Mouse (Mus musculus): Measurements from ENCODE around the gene Plin3. TPM values are rescaled to one million over a fixed set of nuclear protein-coding genes. Genes with fewer than 3 reads are reported as not detected.

The Plin3 gene
- polyA plus RNA-seq, 1 experiment from 2014 or later = 65.2 TPM

DNA sequence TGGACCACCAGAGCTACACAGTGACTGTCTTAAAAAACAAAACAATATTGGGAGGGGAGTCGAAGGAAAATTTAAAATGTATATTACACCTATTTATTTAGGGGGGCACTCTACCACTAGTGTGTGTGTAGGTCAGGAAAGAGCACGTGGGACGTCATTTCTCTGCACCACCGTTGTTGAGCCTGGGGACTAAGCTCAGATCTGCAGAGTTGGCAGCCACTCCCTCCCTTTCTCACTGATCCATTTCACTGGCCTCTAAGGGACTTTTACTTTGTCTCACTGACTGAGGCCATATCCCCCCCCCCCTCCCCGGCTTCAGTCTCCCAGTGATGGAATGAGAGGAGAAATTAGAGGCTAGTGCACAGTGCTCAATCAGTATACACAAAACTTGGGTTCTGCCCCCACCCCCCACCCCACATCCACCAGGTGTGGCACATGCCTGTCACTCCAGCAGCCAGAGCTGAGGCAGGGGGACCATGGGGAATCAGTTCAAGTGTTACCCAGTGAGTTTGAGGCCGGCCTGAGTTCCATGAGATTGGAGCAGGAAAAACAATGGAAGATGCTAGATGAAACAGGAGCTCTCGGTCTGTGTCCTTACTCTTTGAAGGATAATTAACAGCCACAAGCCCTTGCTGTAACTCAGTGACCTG is 722 bp downstream of the Plin3 start:
- H3K9me3 ChIP-seq (ENCODE audit: control insufficient read depth, low read length) = no peaks in the 10 kb centered on the region
- no peak overlapping the region for H3K4me3 ChIP-seq (ENCODE audit: low read length)
- no peak overlapping the region for H3K4me2 ChIP-seq (replicated peaks; ENCODE audit: low read depth, low read length)
- peak overlapping the region; percentile 57; the same call in 1 of the 2 replicates for H3K9ac ChIP-seq (ENCODE audit: low read depth, low read length)
- H3K36me3 ChIP-seq (ENCODE audit: control insufficient read depth, insufficient read depth, low read length) = peaks cover under 1% of the 10 kb centered on the region; the same call in 1 of the 2 replicates
- peaks cover 28% of the 10 kb centered on the region for H3K4me1 ChIP-seq (ENCODE audit: control insufficient read depth, insufficient read depth, low read length)
- no peaks in the 10 kb centered on the region for H3K27me3 ChIP-seq (ENCODE audit: control insufficient read depth, insufficient read depth, low read length)
- peak overlapping the region; percentile 91 for H3K27ac ChIP-seq (ENCODE audit: low read depth, low read length)
- whole genome bisulfite sequencing = 28% methylated on average over 7 of the region's 7 CpGs
- ATAC-seq (ENCODE audit: low FRiP score, low TSS enrichment) = peak; percentile 4; the same call in 1 of the 2 replicates

- H3K9ac ChIP-seq (ENCODE audit: low read depth, low read length) = peak overlapping the region; percentile 57; the same call in 1 of the 2 replicates
- ATAC-seq (ENCODE audit: low FRiP score, low TSS enrichment) = peak; percentile 83
- peak overlapping the region; percentile 63 for H3K4me2 ChIP-seq (replicated peaks; ENCODE audit: low read depth, low read length)
- H3K9me3 ChIP-seq (ENCODE audit: control insufficient read depth, low read length) = no peaks in the 10 kb centered on the region
- peaks cover 8% of the 10 kb centered on the region; the same call in 1 of the 2 replicates for H3K36me3 ChIP-seq (ENCODE audit: control insufficient read depth, insufficient read depth, low read length)
- H3K4me3 ChIP-seq (ENCODE audit: low read length) = peak overlapping the region; percentile 16
- H3K27ac ChIP-seq (ENCODE audit: low read depth, low read length) = peak overlapping the region; percentile 91
- no peaks in the 10 kb centered on the region for H3K27me3 ChIP-seq (ENCODE audit: control insufficient read depth, insufficient read depth, low read length)
- peaks cover 28% of the 10 kb centered on the region for H3K4me1 ChIP-seq (ENCODE audit: control insufficient read depth, insufficient read depth, low read length)
- 1% methylated on average over 16 of the region's 16 CpGs for WGBS
Observed at GRCm38 (mm10) chr17:56291171-56291511, 1.5 kb downstream of the Plin3 start.

DNA sequence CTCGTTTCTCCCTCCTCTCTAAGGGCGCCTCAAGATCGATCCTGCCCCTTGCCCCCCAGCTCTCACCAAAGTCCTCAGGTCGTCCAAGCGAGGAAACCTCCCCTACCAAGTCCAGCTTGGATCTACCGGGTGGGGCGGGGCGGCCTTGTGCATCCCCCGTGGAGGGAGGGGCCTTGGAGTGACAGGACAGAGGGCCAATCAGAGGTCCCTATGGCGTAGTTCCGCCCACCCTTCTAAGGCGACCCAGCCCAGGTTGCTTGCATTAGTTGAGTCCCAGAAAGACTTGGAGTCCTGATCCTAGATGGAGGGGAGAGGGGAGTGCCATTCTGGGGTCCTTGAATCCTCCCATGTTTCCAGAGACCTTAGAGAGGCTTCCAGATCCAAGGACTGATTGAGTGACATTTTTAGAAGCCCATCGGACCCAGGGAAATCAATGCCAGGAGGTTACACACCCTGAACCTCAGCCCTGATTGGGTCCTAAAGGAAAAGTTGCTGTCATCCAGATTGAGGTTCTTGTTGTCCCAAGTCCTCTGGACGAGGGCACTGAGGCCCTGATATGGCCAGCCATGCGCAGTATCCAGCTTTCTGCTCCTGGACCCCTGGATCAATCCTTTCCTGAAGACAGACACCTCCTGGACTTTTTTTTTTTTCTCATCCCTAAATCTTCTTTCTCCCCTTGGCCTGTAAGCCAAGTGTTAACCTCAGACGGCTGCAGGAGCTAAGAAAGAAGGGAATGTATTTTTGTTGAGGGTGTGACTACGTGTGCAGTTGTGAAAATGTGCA is 2.1 kb downstream of the Plin3 start:
- ATAC-seq (ENCODE audit: low FRiP score, low TSS enrichment) = peak; percentile 87
- Histone ChIP-seq H3K4me3 (ENCODE audit: low read length) (peak overlapping the region; percentile 41), H3K36me3 (ENCODE audit: control insufficient read depth, insufficient read depth, low read length) (peaks cover 14% of the 10 kb centered on the region), H3K4me1 (ENCODE audit: control insufficient read depth, insufficient read depth, low read length) (peaks cover 28% of the 10 kb centered on the region), H3K27me3 (ENCODE audit: control insufficient read depth, insufficient read depth, low read length) (no peaks in the 10 kb centered on the region), H3K9me3 (ENCODE audit: control insufficient read depth, low read length) (no peaks in the 10 kb centered on the region), H3K9ac (ENCODE audit: low read depth, low read length) (peak overlapping the region; percentile 57), H3K4me2 (replicated peaks; ENCODE audit: low read depth, low read length) (peak overlapping the region; percentile 63), H3K27ac (ENCODE audit: low read depth, low read length) (peak overlapping the region; percentile 91)
- WGBS = 4% methylated on average over 17 of the region's 17 CpGs

DNA sequence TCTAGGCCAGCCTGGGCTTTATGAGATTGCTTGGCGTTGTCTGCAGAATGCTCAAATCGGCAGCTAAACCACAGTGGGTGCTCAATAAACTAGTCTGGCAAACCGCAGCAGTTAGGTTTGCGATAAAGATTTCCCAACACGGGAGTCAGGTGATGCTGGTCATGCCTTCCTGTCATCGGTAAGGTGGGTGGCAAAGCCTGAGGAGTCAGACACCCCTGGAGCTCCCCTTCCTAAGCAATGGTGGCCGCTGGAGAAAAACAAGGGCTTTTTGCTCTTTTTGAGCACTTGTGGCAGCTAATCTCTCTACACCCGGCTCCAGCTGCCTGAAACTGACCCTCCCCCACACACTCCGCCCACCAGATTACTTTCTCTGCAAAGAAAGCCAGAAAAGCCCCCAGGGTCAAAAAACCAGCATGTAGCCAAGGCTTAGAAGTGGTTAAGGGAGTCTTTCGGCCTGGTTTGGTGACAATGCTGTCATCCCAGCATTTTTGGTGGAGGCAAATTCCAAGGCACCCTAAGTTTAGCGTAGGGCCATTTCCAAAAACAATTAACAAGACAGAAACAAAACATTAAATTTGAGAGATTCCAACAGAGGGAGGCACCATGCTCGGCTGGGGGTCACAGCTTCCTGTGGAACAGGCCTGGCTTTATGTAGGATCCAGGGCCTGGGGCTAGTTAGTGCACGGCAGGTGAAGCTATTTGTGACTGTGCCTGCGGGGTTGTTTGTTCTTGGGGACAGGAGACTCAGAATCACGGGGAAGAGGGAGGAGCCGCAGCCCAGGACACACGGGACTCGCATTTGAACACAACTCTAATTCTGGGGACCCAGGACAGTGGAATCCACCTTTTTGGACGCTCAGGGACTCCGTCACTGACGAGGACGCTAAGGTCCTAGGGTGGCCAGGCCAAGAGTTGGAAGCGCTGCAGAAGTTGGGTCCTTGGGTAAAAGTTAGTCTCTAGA is 3.0 kb downstream of the Plin3 start:
- Histone ChIP-seq H3K36me3 (ENCODE audit: control insufficient read depth, insufficient read depth, low read length) (peaks cover 23% of the 10 kb centered on the region), H3K27ac (ENCODE audit: low read depth, low read length) (peak overlapping the region; percentile 91), H3K27me3 (ENCODE audit: control insufficient read depth, insufficient read depth, low read length) (no peaks in the 10 kb centered on the region), H3K9ac (ENCODE audit: low read depth, low read length) (peak overlapping the region; percentile 57), H3K4me2 (replicated peaks; ENCODE audit: low read depth, low read length) (peak overlapping the region; percentile 63), H3K4me1 (ENCODE audit: control insufficient read depth, insufficient read depth, low read length) (peaks cover 28% of the 10 kb centered on the region), H3K4me3 (ENCODE audit: low read length) (peak overlapping the region; percentile 41), H3K9me3 (ENCODE audit: control insufficient read depth, low read length) (no peaks in the 10 kb centered on the region)
- WGBS = 3% methylated on average over 23 of the region's 23 CpGs
- peak; percentile 18; the same call in 1 of the 2 replicates for ATAC-seq (ENCODE audit: low FRiP score, low TSS enrichment)

DNA sequence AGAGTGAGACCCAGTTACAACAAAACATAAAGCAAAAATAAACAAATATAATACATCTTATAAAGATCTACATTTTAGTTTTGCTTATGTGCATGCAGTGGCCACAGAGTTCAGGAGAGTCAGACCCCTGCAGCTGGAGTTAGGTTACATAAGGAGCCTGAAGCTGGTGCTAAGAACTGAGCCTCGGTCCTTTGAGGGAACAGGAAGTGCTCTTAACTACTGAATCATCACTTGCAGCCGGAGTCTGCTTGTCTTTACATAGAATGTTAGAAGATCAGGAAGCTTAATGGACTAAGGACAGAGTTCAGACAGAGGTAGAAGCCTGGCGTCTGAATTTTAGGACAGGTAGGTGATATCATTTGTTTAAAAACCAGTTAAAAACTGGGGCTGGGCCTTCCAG is 3.8 kb downstream of the Plin3 start:
- Histone ChIP-seq H3K9ac (ENCODE audit: low read depth, low read length) (peak overlapping the region; percentile 57; the same call in 1 of the 2 replicates), H3K27me3 (ENCODE audit: control insufficient read depth, insufficient read depth, low read length) (no peaks in the 10 kb centered on the region), H3K4me2 (replicated peaks; ENCODE audit: low read depth, low read length) (peak overlapping the region; percentile 63), H3K27ac (ENCODE audit: low read depth, low read length) (peak overlapping the region; percentile 91), H3K4me1 (ENCODE audit: control insufficient read depth, insufficient read depth, low read length) (peaks cover 28% of the 10 kb centered on the region), H3K36me3 (ENCODE audit: control insufficient read depth, insufficient read depth, low read length) (peaks cover 30% of the 10 kb centered on the region), H3K9me3 (ENCODE audit: control insufficient read depth, low read length) (no peaks in the 10 kb centered on the region), H3K4me3 (ENCODE audit: low read length) (peak overlapping the region; percentile 41)
- no peak for ATAC-seq (ENCODE audit: low FRiP score, low TSS enrichment)
- 40% methylated on average over 3 of the region's 3 CpGs for WGBS

GRCm38 (mm10) chr17:56287830-56288229 is 4.8 kb downstream of the Plin3 start:
- Histone ChIP-seq H3K4me3 (ENCODE audit: low read length) (no peak overlapping the region; the same call in 1 of the 2 replicates), H3K4me1 (ENCODE audit: control insufficient read depth, insufficient read depth, low read length) (peaks cover 28% of the 10 kb centered on the region), H3K27ac (ENCODE audit: low read depth, low read length) (peak overlapping the region; percentile 53), H3K4me2 (replicated peaks; ENCODE audit: low read depth, low read length) (peak overlapping the region; percentile 25), H3K9me3 (ENCODE audit: control insufficient read depth, low read length) (no peaks in the 10 kb centered on the region), H3K9ac (ENCODE audit: low read depth, low read length) (peak overlapping the region; percentile 37; the same call in 1 of the 2 replicates), H3K27me3 (ENCODE audit: control insufficient read depth, insufficient read depth, low read length) (no peaks in the 10 kb centered on the region), H3K36me3 (ENCODE audit: control insufficient read depth, insufficient read depth, low read length) (peaks cover 38% of the 10 kb centered on the region)
- 57% methylated on average over 3 of the region's 3 CpGs for WGBS
- no peak for ATAC-seq (ENCODE audit: low FRiP score, low TSS enrichment)

DNA sequence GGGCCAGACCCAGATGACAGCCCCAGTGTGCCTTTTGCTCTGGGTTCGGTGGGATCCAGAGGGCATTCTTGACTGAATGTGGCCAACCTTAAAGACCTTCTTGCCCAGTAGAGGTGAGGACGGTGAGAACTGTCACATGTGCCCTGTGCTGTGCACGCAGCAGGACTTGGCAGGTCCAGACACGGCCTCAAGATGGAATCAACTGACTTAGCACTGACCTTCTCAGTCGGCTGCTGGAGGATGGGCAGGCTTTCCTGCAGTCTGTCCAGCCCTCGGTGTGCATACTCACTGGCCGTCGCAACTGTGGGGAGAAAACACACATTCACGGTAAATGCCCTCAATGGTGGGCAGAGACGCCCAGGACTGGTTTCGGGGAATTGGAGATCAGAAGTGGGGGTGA is 6.7 kb downstream of the Plin3 start:
- H3K9me3 ChIP-seq (ENCODE audit: control insufficient read depth, low read length) = no peaks in the 10 kb centered on the region
- 91% methylated on average over 11 of the region's 11 CpGs for WGBS
- H3K4me3 ChIP-seq (ENCODE audit: low read length) = no peak overlapping the region
- H3K27ac ChIP-seq (ENCODE audit: low read depth, low read length) = no peak overlapping the region
- no peak overlapping the region for H3K4me2 ChIP-seq (replicated peaks; ENCODE audit: low read depth, low read length)
- no peak for ATAC-seq (ENCODE audit: low FRiP score, low TSS enrichment)
- peaks cover 17% of the 10 kb centered on the region for H3K4me1 ChIP-seq (ENCODE audit: control insufficient read depth, insufficient read depth, low read length)
- H3K36me3 ChIP-seq (ENCODE audit: control insufficient read depth, insufficient read depth, low read length) = peaks cover 53% of the 10 kb centered on the region
- H3K27me3 ChIP-seq (ENCODE audit: control insufficient read depth, insufficient read depth, low read length) = no peaks in the 10 kb centered on the region
- H3K9ac ChIP-seq (ENCODE audit: low read depth, low read length) = no peak overlapping the region

GRCm38 (mm10) chr17:56283316-56283715 is 9.4 kb downstream of the Plin3 start:
- Histone ChIP-seq H3K4me1 (ENCODE audit: control insufficient read depth, insufficient read depth, low read length) (peaks cover 6% of the 10 kb centered on the region), H3K4me3 (ENCODE audit: low read length) (no peak overlapping the region), H3K36me3 (ENCODE audit: control insufficient read depth, insufficient read depth, low read length) (peaks cover 69% of the 10 kb centered on the region), H3K27ac (ENCODE audit: low read depth, low read length) (no peak overlapping the region), H3K4me2 (replicated peaks; ENCODE audit: low read depth, low read length) (no peak overlapping the region), H3K27me3 (ENCODE audit: control insufficient read depth, insufficient read depth, low read length) (no peaks in the 10 kb centered on the region), H3K9me3 (ENCODE audit: control insufficient read depth, low read length) (no peaks in the 10 kb centered on the region), H3K9ac (ENCODE audit: low read depth, low read length) (no peak overlapping the region)
- WGBS = 89% methylated on average over 8 of the region's 8 CpGs
- no peak for ATAC-seq (ENCODE audit: low FRiP score, low TSS enrichment)
